Mouse (Mus musculus) limb, embryonic 10.5 days (tissue): ENCODE data around the gene Gpr183. TPM values are rescaled to one million over a fixed set of nuclear protein-coding genes. Genes with fewer than 3 reads are reported as not detected.

ENCODE experiments used
- DNase-seq: peaks from one replicate; pipeline ENCODE4 v3.0.0-alpha.2; 2017; ENCODE audit warnings: low spot score
- H3K27ac ChIP-seq: fragments of 300-500 bp; sonication (generic); 2 replicates; pipeline ENCODE4 v1.5.1; 2016; ENCODE audit warnings: mild to moderate bottlenecking
- H3K27me3 ChIP-seq: fragments of 300-500 bp; sonication (generic); 2 replicates; pipeline ENCODE4 v1.6.1; 2016; ENCODE audit warnings: low read depth, mild to moderate bottlenecking; ENCODE audit not compliant: poor library complexity, severe bottlenecking
- H3K36me3 ChIP-seq: fragments of 300-500 bp; sonication (generic); 2 replicates; pipeline ENCODE4 v1.6.1; 2016; ENCODE audit warnings: mild to moderate bottlenecking, moderate library complexity
- H3K4me1 ChIP-seq: fragments of 300-500 bp; sonication (generic); 2 replicates; pipeline ENCODE4 v1.6.1; 2016
- H3K4me3 ChIP-seq: fragments of 300-500 bp; sonication (generic); 2 replicates; pipeline ENCODE4 v1.5.1; 2016; ENCODE audit warnings: mild to moderate bottlenecking, moderate library complexity
- H3K9me3 ChIP-seq: fragments of 300-500 bp; sonication (generic); replicated peaks from 2 replicates; pipeline ENCODE4 v1.6.1; 2016; ENCODE audit warnings: mild to moderate bottlenecking
- WGBS: fragments of 180-500 bp; shearing (Covaris S2); methylation state at CpG from one replicate; pipeline ENCODE4 v1.1.7; 2016; 5-methylcytosine and 5-hydroxymethylcytosine counted together
- polyA plus RNA-seq: library from polyadenylated mRNA; unstranded; fragments of >200 nt; fragmentation: Nextera tagmentation; extraction: Ambion mirVana; gene quantifications from 2 replicates; pipeline ENCODE4 v1.2.1, GENCODE M21; 2016

Gpr183 gene
- polyA plus RNA-seq, 1 experiment from 2014 or later, result 2.7 TPM

- no peak overlapping the region for H3K27ac ChIP-seq
- WGBS, result 94% methylated on average over 3 of the region's 3 CpGs
- H3K9me3 ChIP-seq, result no peaks in the 10 kb centered on the region
- peaks cover 2% of the 10 kb centered on the region; the same call in 1 of the 2 replicates for H3K4me1 ChIP-seq
- H3K27me3 ChIP-seq, result no peaks in the 10 kb centered on the region
- peaks cover 7% of the 10 kb centered on the region for H3K36me3 ChIP-seq
- no peak for DNase-seq
- H3K4me3 ChIP-seq, result no peak overlapping the region
Measured at GRCm38 (mm10) chr14:121949436-121949835, 15.6 kb downstream of the Gpr183 start.

GRCm38 (mm10) chr14:121947966-121948365 is 17.0 kb downstream of the Gpr183 start:
- H3K4me3 ChIP-seq, result no peak overlapping the region
- H3K9me3 ChIP-seq, result no peaks in the 10 kb centered on the region
- H3K27ac ChIP-seq, result no peak overlapping the region
- H3K36me3 ChIP-seq, result no peaks in the 10 kb centered on the region
- WGBS, result 87% methylated on average over 3 of the region's 3 CpGs
- no peaks in the 10 kb centered on the region for H3K27me3 ChIP-seq
- peaks cover 2% of the 10 kb centered on the region; the same call in 1 of the 2 replicates for H3K4me1 ChIP-seq
- no peak for DNase-seq

GRCm38 (mm10) chr14:121947201-121947760 is 17.7 kb downstream of the Gpr183 start:
- H3K27me3 ChIP-seq, result no peaks in the 10 kb centered on the region
- WGBS, result 83% methylated on average over 8 of the region's 8 CpGs
- no peaks in the 10 kb centered on the region for H3K9me3 ChIP-seq
- peak; percentile 18 for DNase-seq
- H3K27ac ChIP-seq, result no peak overlapping the region
- no peaks in the 10 kb centered on the region for H3K36me3 ChIP-seq
- H3K4me3 ChIP-seq, result no peak overlapping the region
- H3K4me1 ChIP-seq, result peaks cover 2% of the 10 kb centered on the region; the same call in 1 of the 2 replicates

GRCm38 (mm10) chr14:121946728-121947127 is 18.3 kb downstream of the Gpr183 start:
- H3K4me1 ChIP-seq, result peaks cover 2% of the 10 kb centered on the region; the same call in 1 of the 2 replicates
- no peak overlapping the region for H3K4me3 ChIP-seq
- no peak overlapping the region for H3K27ac ChIP-seq
- DNase-seq, result peak; percentile 26
- 81% methylated on average over 8 of the region's 8 CpGs for WGBS
- no peaks in the 10 kb centered on the region for H3K27me3 ChIP-seq
- no peaks in the 10 kb centered on the region for H3K9me3 ChIP-seq
- no peaks in the 10 kb centered on the region for H3K36me3 ChIP-seq

GRCm38 (mm10) chr14:121946131-121946530 is 18.9 kb downstream of the Gpr183 start:
- peak; percentile 26 for DNase-seq
- Histone ChIP-seq H3K4me3 (no peak overlapping the region), H3K27me3 (no peaks in the 10 kb centered on the region), H3K36me3 (no peaks in the 10 kb centered on the region), H3K27ac (no peak overlapping the region), H3K9me3 (no peaks in the 10 kb centered on the region), H3K4me1 (peaks cover 2% of the 10 kb centered on the region; the same call in 1 of the 2 replicates)
- 79% methylated on average over 5 of the region's 5 CpGs for WGBS

- 93% methylated on average over 3 of the region's 3 CpGs for WGBS
- no peak for DNase-seq
- no peak overlapping the region for H3K4me3 ChIP-seq
Measured at GRCm38 (mm10) chr14:121939582-121939981, 25.4 kb downstream of the Gpr183 start.

GRCm38 (mm10) chr14:121938256-121939191 is 26.5 kb downstream of the Gpr183 start:
- Histone ChIP-seq H3K27ac (no peak overlapping the region), H3K4me3 (no peak overlapping the region), H3K4me1 (no peaks in the 10 kb centered on the region), H3K36me3 (peaks cover 23% of the 10 kb centered on the region), H3K27me3 (no peaks in the 10 kb centered on the region), H3K9me3 (no peaks in the 10 kb centered on the region)
- WGBS, result 94% methylated on average over 11 of the region's 11 CpGs
- DNase-seq, result peak; percentile 25

More at GRCm38 (mm10) chr14:121939582-121939981, 25.4 kb downstream of the Gpr183 start:
- Histone ChIP-seq H3K9me3 (no peaks in the 10 kb centered on the region), H3K27me3 (no peaks in the 10 kb centered on the region), H3K36me3 (peaks cover 13% of the 10 kb centered on the region), H3K27ac (no peak overlapping the region), H3K4me1 (no peaks in the 10 kb centered on the region)

- H3K27me3 ChIP-seq, result no peaks in the 10 kb centered on the region
- H3K4me3 ChIP-seq, result no peak overlapping the region
- no peak overlapping the region for H3K27ac ChIP-seq
- no peaks in the 10 kb centered on the region for H3K4me1 ChIP-seq
- no peaks in the 10 kb centered on the region for H3K9me3 ChIP-seq
- 88% methylated on average over 11 of the region's 11 CpGs for WGBS
- DNase-seq, result peak; percentile 19
- H3K36me3 ChIP-seq, result peaks cover 24% of the 10 kb centered on the region
Measured at GRCm38 (mm10) chr14:121937601-121938255, 27.3 kb downstream of the Gpr183 start.

GRCm38 (mm10) chr14:121936856-121937255 is 28.1 kb downstream of the Gpr183 start:
- H3K27me3 ChIP-seq, result no peaks in the 10 kb centered on the region
- peak; percentile 21 for DNase-seq
- no peak overlapping the region for H3K27ac ChIP-seq
- H3K36me3 ChIP-seq, result peaks cover 24% of the 10 kb centered on the region
- H3K9me3 ChIP-seq, result no peaks in the 10 kb centered on the region
- H3K4me1 ChIP-seq, result no peaks in the 10 kb centered on the region
- WGBS, result 84% methylated on average over 8 of the region's 8 CpGs
- H3K4me3 ChIP-seq, result no peak overlapping the region

- WGBS, result 92% methylated on average over 4 of the region's 4 CpGs
- Histone ChIP-seq H3K4me3 (no peak overlapping the region), H3K9me3 (no peaks in the 10 kb centered on the region), H3K27ac (no peak overlapping the region), H3K36me3 (peaks cover 24% of the 10 kb centered on the region), H3K4me1 (no peaks in the 10 kb centered on the region), H3K27me3 (no peaks in the 10 kb centered on the region)
- DNase-seq, result no peak
Measured at GRCm38 (mm10) chr14:121936356-121936755, 28.6 kb downstream of the Gpr183 start.

GRCm38 (mm10) chr14:121934597-121934946 is 30.4 kb downstream of the Gpr183 start:
- H3K4me1 ChIP-seq, result no peaks in the 10 kb centered on the region
- H3K4me3 ChIP-seq, result no peak overlapping the region
- H3K27me3 ChIP-seq, result no peaks in the 10 kb centered on the region
- H3K9me3 ChIP-seq, result no peaks in the 10 kb centered on the region
- H3K27ac ChIP-seq, result no peak overlapping the region
- peaks cover 22% of the 10 kb centered on the region for H3K36me3 ChIP-seq
- DNase-seq, result no peak
- WGBS, result 93% methylated on average over 5 of the region's 5 CpGs

- Histone ChIP-seq H3K27ac (no peak overlapping the region), H3K9me3 (no peaks in the 10 kb centered on the region), H3K4me3 (no peak overlapping the region), H3K36me3 (peaks cover 22% of the 10 kb centered on the region), H3K4me1 (no peaks in the 10 kb centered on the region), H3K27me3 (no peaks in the 10 kb centered on the region)
- WGBS, result 92% methylated on average over 7 of the region's 7 CpGs
- DNase-seq, result peak; percentile 21
Measured at GRCm38 (mm10) chr14:121933906-121934596, 30.9 kb downstream of the Gpr183 start.
